19 mouse cellular contexts compared by ENCODE assay signal in the genomic region with DNA sequence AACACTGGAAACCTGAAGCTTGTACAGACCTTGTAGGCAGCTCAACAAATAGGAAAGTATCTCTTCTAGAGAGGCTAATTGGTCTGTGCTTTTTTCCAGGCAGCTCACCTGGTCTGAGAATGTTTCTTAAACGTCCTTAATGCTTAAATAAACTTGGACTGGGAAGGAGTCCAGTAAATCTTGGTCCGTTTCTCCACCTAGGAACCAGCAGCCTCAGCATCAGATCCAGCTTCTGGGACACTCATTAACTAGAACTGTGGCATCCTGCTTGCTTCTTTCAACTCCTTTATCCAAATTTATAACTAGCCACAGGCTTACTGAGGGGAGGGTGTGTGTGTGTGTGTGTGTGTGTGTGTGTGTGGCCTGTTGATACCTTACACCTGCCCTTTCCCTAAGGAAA. TPM values are rescaled to one million over a fixed set of nuclear protein-coding genes. Genes with fewer than 3 reads are reported as not detected.
DNase-seq lines count a peak whose midpoint lies in the region; ATAC-seq and TF ChIP-seq lines count a peak whose summit lies in the region.
"Had no signal": no experiment of that assay in that cellular context is flagged by ENCODE, and none has a peak within 500 bp of the region (broad histone marks: within the 10 kb centered on the region; RNA-seq: fewer than 3 reads in every experiment).

No protein-coding gene starts in this region.

- no peaks in the 10 kb centered on the region for H3K36me3 ChIP-seq in kidney, adult 2 months (ENCODE audit: control insufficient read depth, insufficient read depth, low read length)
- no peaks in the 10 kb centered on the region for H3K36me3 ChIP-seq in kidney, embryonic 16.5 days (ENCODE audit: insufficient read depth, low read length)
- no peaks in the 10 kb centered on the region for H3K36me3 ChIP-seq in heart, embryonic 10.5 days
- H3K36me3 ChIP-seq: embryonic facial prominence, embryonic 12.5 days; forebrain, embryonic 15.5 days had no signal

- peak; percentile 79 for DNase-seq in kidney, adult 2 months
- DNase-seq in kidney, postnatal 4 days = no peak
- peak; percentile 32 to 43 for DNase-seq in kidney, postnatal 25 days
- peak; percentile 23 for DNase-seq in lung, postnatal 25 days (ENCODE audit: low spot score)
- no peak for DNase-seq in lung, adult 2 months
- DNase-seq in heart, embryonic 10.5 days (ENCODE audit: low spot score) = no peak
- DNase-seq: adrenal gland, postnatal 14 days; cerebellum, adult 11-12 months; cerebellum, adult 9-10 months; cerebellum, postnatal 25 days; gastrocnemius, postnatal 36 days; heart, adult 11 months; heart, postnatal 10 days; heart, postnatal 4 days had no signal

- no peak overlapping the region for H3K4me3 ChIP-seq in kidney, adult 2 months (ENCODE audit: insufficient read depth, low read depth, low read length)
- H3K4me3 ChIP-seq in kidney, embryonic 16.5 days (ENCODE audit: low read length) = no peak overlapping the region
- H3K4me3 ChIP-seq in lung, adult 2 months (replicated peaks; ENCODE audit: extremely low read depth, low read depth, low read length) = no peak overlapping the region
- H3K4me3 ChIP-seq in heart, embryonic 10.5 days = no peak overlapping the region
- H3K4me3 ChIP-seq: embryonic facial prominence, embryonic 12.5 days; forebrain, embryonic 15.5 days had no signal

- ATAC-seq in kidney, embryonic 16.5 days (ENCODE audit: low FRiP score, low TSS enrichment) = no peak
- ATAC-seq: activated CD4-positive, CD25-positive, alpha-beta regulatory T cell, adult 4 months; forebrain, embryonic 15.5 days had no signal

- TF ChIP-seq POLR2A in kidney, adult 2 months (IDR thresholded peaks at IDR 0.05; ENCODE audit: low read depth, low read length) = no peak
- no peak for TF ChIP-seq POLR2A in lung, adult 2 months (IDR thresholded peaks at IDR 0.05; ENCODE audit: borderline replicate concordance, extremely low read depth, low read depth, low read length)

- H3K9me3 ChIP-seq in kidney, embryonic 16.5 days (ENCODE audit: low read length) = no peaks in the 10 kb centered on the region
- no peaks in the 10 kb centered on the region for H3K9me3 ChIP-seq in heart, embryonic 10.5 days
- H3K9me3 ChIP-seq: embryonic facial prominence, embryonic 12.5 days; forebrain, embryonic 15.5 days had no signal

- H3K4me1 ChIP-seq in kidney, adult 2 months (ENCODE audit: control insufficient read depth, insufficient read depth, low read length) = peaks cover 5% of the 10 kb centered on the region; the same call in 1 of the 2 replicates
- no peaks in the 10 kb centered on the region for H3K4me1 ChIP-seq in kidney, embryonic 16.5 days (ENCODE audit: insufficient read depth, low read length)
- H3K4me1 ChIP-seq in lung, adult 2 months (ENCODE audit: control insufficient read depth, insufficient read depth, low read length) = peaks cover 5% of the 10 kb centered on the region; the same call in 1 of the 2 replicates
- H3K4me1 ChIP-seq in heart, embryonic 10.5 days = no peaks in the 10 kb centered on the region
- H3K4me1 ChIP-seq: embryonic facial prominence, embryonic 12.5 days; forebrain, embryonic 15.5 days had no signal

- H3K27me3 ChIP-seq in kidney, adult 2 months (replicated peaks; ENCODE audit: control insufficient read depth, insufficient read depth, low read length) = no peaks in the 10 kb centered on the region
- no peaks in the 10 kb centered on the region for H3K27me3 ChIP-seq in kidney, embryonic 16.5 days (ENCODE audit: insufficient read depth, low read length)
- H3K27me3 ChIP-seq in heart, embryonic 10.5 days (ENCODE audit: insufficient read depth, poor library complexity, severe bottlenecking) = no peaks in the 10 kb centered on the region
- H3K27me3 ChIP-seq: embryonic facial prominence, embryonic 12.5 days; forebrain, embryonic 15.5 days had no signal

- no peak for TF ChIP-seq CTCF in kidney, adult 2 months (conservative IDR thresholded peaks at IDR 0.05; ENCODE audit: insufficient read depth, insufficient read length, low read depth, low read length)
- no peak for TF ChIP-seq CTCF in lung, adult 2 months (IDR thresholded peaks at IDR 0.05; ENCODE audit: insufficient read depth, low read length)

- no peak overlapping the region for H3K4me2 ChIP-seq in kidney, embryonic 16.5 days (replicated peaks; ENCODE audit: low read depth, low read length)
- H3K4me2 ChIP-seq: embryonic facial prominence, embryonic 12.5 days; forebrain, embryonic 15.5 days had no signal

- H3K27ac ChIP-seq in kidney, adult 2 months (ENCODE audit: insufficient read depth, low read depth, low read length) = no peak overlapping the region
- no peak overlapping the region for H3K27ac ChIP-seq in kidney, embryonic 16.5 days (ENCODE audit: low read length)
- no peak overlapping the region for H3K27ac ChIP-seq in heart, embryonic 10.5 days
- H3K27ac ChIP-seq: embryonic facial prominence, embryonic 12.5 days; forebrain, embryonic 15.5 days had no signal

- H3K9ac ChIP-seq in kidney, embryonic 16.5 days (replicated peaks; ENCODE audit: low read length) = no peak overlapping the region
- H3K9ac ChIP-seq: embryonic facial prominence, embryonic 12.5 days; forebrain, embryonic 15.5 days had no signal

- 16% methylated on average over 2 of the region's 2 CpGs for WGBS in kidney, adult 2 months
- WGBS in kidney, embryonic 16.5 days = 43% methylated on average over 2 of the region's 2 CpGs
- WGBS in lung, adult 2 months = 28% methylated on average over 2 of the region's 2 CpGs
- WGBS in heart, embryonic 10.5 days = 57% methylated on average over 2 of the region's 2 CpGs

RNA-seq across cellular contexts. Expression of a gene that starts 11.8 kb away (rescaled TPM):
- 0.08 and 0.19 TPM in 2 replicates for polyA plus RNA-seq in kidney, adult 2 months (2012; rRNA removed)
- 0.05 and 0.06 TPM in 2 replicates for polyA plus RNA-seq in kidney, embryonic 16.5 days (2015; fragmentation: Nextera tagmentation; extraction: Ambion mirVana)
- 0.22 and 1.4 TPM in 2 replicates for polyA plus RNA-seq in lung, adult 2 months (2012; rRNA removed)
- 0.05 and 0.13 TPM in 2 replicates for polyA plus RNA-seq in heart, embryonic 10.5 days (2016; fragmentation: Nextera tagmentation; extraction: Ambion mirVana)
- polyA plus RNA-seq: activated CD4-positive, CD25-positive, alpha-beta regulatory T cell, adult 4 months; C2C12 had no signal

Comparison
In these comparisons a context has a peak if more than half of its experiments do, and no peak if none do; other contexts are left out.
1. DNase-seq: peak in kidney, adult 2 months (single experiment), kidney, postnatal 25 days (2 of 2) and lung, postnatal 25 days (single experiment); none in kidney, postnatal 4 days (0 of 2), lung, adult 2 months (single experiment) and heart, embryonic 10.5 days (single experiment).